Mouse (Mus musculus): Measurements from ENCODE around the gene Smg5. TPM values are rescaled to one million over a fixed set of nuclear protein-coding genes. Genes with fewer than 3 reads are reported as not detected.

The Smg5 gene
- 78.6 and 97.0 TPM in 2 replicates for polyA plus RNA-seq (2012)

GRCm38 (mm10) chr3:88336058-88337013 is at the start of gene Smg5, which contains the start of gene Tmem79:
Gene Smg5 (plus strand): TSS chr3:88336260.
Gene Tmem79 (minus strand): TSS chr3:88336148.

GRCm38 (mm10) chr3:88287110-88287509 is 49.0 kb upstream of the Smg5 start, which contains the start of gene Gm38392:
Gene Gm38392 (minus strand): TSS chr3:88287210.

GRCm38 (mm10) chr3:88296561-88297318 is 39.3 kb upstream of the Smg5 start, which contains the start of the genes Tsacc and Cct3:
Gene Tsacc (minus strand): TSS chr3:88296999.
Gene Cct3 (plus strand): TSS chr3:88297116.

DNA sequence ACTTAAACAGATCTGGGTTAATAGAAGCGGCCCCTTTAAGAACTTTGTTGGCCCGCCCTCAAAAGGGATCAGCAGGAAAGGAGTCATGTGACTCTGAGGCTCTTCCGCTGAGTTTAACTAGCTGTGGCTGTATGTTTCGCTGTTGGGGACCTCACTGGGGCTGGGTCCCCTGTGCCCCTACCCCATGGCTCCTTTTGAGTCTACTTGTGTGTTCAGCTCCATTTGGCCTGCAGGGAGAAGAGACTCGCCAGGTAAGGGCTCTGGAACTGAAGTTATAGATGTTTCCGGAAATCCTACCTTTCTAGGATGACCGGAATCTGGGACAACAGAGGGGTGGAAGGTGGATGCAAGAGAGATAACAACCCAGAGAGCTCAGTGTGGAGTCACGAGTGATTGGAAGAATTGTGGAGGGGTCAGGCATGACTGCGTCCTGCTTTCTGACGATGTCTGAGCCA is 11.1 kb upstream of the Smg5 start, which contains the start of gene Glmp:
Gene Glmp (plus strand): TSS at position 73 of the 455 bp plus-strand sequence.

DNA sequence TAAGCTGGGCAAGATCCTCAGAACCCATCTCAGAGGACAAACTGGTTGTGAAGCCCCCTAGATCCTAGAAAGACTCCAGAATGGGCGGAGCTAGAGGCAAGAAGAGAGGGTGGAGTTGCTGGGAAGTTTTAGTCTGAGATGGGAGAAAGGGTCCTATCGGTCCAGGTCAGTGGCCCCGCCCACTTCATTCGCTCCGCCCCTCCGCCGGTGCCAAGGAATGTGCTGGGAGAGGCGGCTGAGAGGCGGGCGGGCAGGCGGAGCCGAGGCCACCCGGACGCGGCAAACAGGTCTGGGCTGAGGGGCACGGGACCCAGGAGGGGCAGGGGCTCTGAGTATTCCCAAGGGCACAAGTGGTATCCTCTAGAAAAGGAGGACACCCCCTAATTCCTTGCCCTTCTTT is 28.3 kb downstream of the Smg5 start, which contains the start of gene Paqr6:
Gene Paqr6 (plus strand): TSS at position 248 of the 400 bp plus-strand sequence.

GRCm38 (mm10) chr3:88372643-88373042 is 36.6 kb downstream of the Smg5 start, which contains the start of gene Bglap3:
Gene Bglap3 (minus strand): TSS chr3:88372743.

GRCm38 (mm10) chr3:88378599-88378998 is 42.5 kb downstream of the Smg5 start, which contains the start of gene Bglap2:
Gene Bglap2 (minus strand): TSS chr3:88378699.

GRCm38 (mm10) chr3:88384364-88384763 is 48.3 kb downstream of the Smg5 start, which contains the start of gene Bglap:
Gene Bglap (minus strand): TSS chr3:88384464.

GRCm38 (mm10) chr3:88409741-88410644 is 73.9 kb downstream of the Smg5 start, which contains the start of gene Pmf1:
Gene Pmf1 (minus strand): TSS chr3:88410331.

Other genes starting within 250 kb of the Smg5 start
- gene Mef2d, start 193.9 kb upstream of the Smg5 start, polyA plus RNA-seq (2012) = 225 and 227 TPM in 2 replicates
- 0.12 TPM in 1 of 2 replicates, not detected in the other for gene Rhbg, start 81.6 kb upstream of the Smg5 start, polyA plus RNA-seq (2012)
- not detected in 2 replicates for gene Gm38392, start 49.0 kb upstream of the Smg5 start, polyA plus RNA-seq (2012)
- 0.44 and 1.7 TPM in 2 replicates for gene Tsacc, start 39.3 kb upstream of the Smg5 start, polyA plus RNA-seq (2012)
- gene Cct3, start 39.1 kb upstream of the Smg5 start, polyA plus RNA-seq (2012) = 28.7 and 37.6 TPM in 2 replicates
- 75.1 and 97.9 TPM in 2 replicates for gene Glmp, start 11.2 kb upstream of the Smg5 start, polyA plus RNA-seq (2012)
- gene Tmem79, start 112 bp upstream of the Smg5 start, polyA plus RNA-seq (2012) = 1.8 and 1.9 TPM in 2 replicates
- gene Paqr6, start 28.3 kb downstream of the Smg5 start, polyA plus RNA-seq (2012) = 0.06 TPM in 1 of 2 replicates, not detected in the other
- not detected in 2 replicates for gene Bglap3, start 36.5 kb downstream of the Smg5 start, polyA plus RNA-seq (2012)
- not detected in 2 replicates for gene Bglap2, start 42.4 kb downstream of the Smg5 start, polyA plus RNA-seq (2012)
- not detected in 2 replicates for gene Bglap, start 48.2 kb downstream of the Smg5 start, polyA plus RNA-seq (2012)
- gene Pmf1, start 74.1 kb downstream of the Smg5 start, polyA plus RNA-seq (2012) = 203 and 221 TPM in 2 replicates
- gene Slc25a44, start 88.9 kb downstream of the Smg5 start, polyA plus RNA-seq (2012) = 8.2 and 8.3 TPM in 2 replicates
- gene Sema4a, start 124.9 kb downstream of the Smg5 start, polyA plus RNA-seq (2012) = 60.3 and 109 TPM in 2 replicates
- gene Lmna, start 173.7 kb downstream of the Smg5 start, polyA plus RNA-seq (2012) = 80.9 and 128 TPM in 2 replicates
- 8.8 and 16.2 TPM in 2 replicates for gene Mex3a, start 196.1 kb downstream of the Smg5 start, polyA plus RNA-seq (2012)
- gene Rab25, start 212.0 kb downstream of the Smg5 start, polyA plus RNA-seq (2012) = 0.24 and 0.69 TPM in 2 replicates
- 121 and 149 TPM in 2 replicates for gene Lamtor2, start 216.8 kb downstream of the Smg5 start, polyA plus RNA-seq (2012)
- gene Ubqln4, start 217.5 kb downstream of the Smg5 start, polyA plus RNA-seq (2012) = 74.0 and 78.9 TPM in 2 replicates
- gene Ssr2, start 239.6 kb downstream of the Smg5 start, polyA plus RNA-seq (2012) = 298 and 364 TPM in 2 replicates